Mouse (Mus musculus) hindbrain, embryonic 11.5 days (tissue): Measurements from ENCODE around the gene B3gnt2. TPM values are rescaled to one million over a fixed set of nuclear protein-coding genes. Genes with fewer than 3 reads are reported as not detected.
"Not testable (repeated sequence)": the region's sequence is repeated elsewhere in the genome, so short reads cannot be mapped to it uniquely, and the experiment has no call there.

Source experiments
- ATAC-seq: fragments of 200-750 bp; cut with Nextera tagmentation; 2 replicates; pipeline ENCODE4 v1.8.0; 2017; ENCODE audit warnings: mild to moderate bottlenecking, moderate TSS enrichment, moderate library complexity; ENCODE audit not compliant: low FRiP score
- DNase-seq: peaks from one replicate; pipeline ENCODE4 v3.0.0-alpha.2; 2015; ENCODE audit warnings: low spot score
- H3K27ac ChIP-seq: fragments of 300-500 bp; sonication (generic); 2 replicates; pipeline ENCODE4 v1.5.1; 2014; ENCODE audit warnings: mild to moderate bottlenecking, low read depth, low read length
- H3K27me3 ChIP-seq: fragments of 300-500 bp; sonication (generic); 2 replicates; pipeline ENCODE4 v1.6.1; 2014; ENCODE audit warnings: mild to moderate bottlenecking, low read length, moderate library complexity, mixed read lengths; ENCODE audit not compliant: control insufficient read depth, insufficient read depth
- H3K36me3 ChIP-seq: fragments of 300-500 bp; sonication (generic); 2 replicates; pipeline ENCODE4 v1.6.1; 2014; ENCODE audit warnings: mild to moderate bottlenecking, low read length, moderate library complexity, mixed read lengths; ENCODE audit not compliant: control insufficient read depth, insufficient read depth
- H3K4me1 ChIP-seq: fragments of 300-500 bp; sonication (generic); replicated peaks from 2 replicates; pipeline ENCODE4 v1.6.1; 2014; ENCODE audit warnings: low read length, mixed read lengths; ENCODE audit not compliant: control insufficient read depth, insufficient read depth
- H3K4me2 ChIP-seq: fragments of 300-500 bp; sonication (generic); replicated peaks from 2 replicates; pipeline ENCODE4 v1.6.1; 2014; ENCODE audit warnings: mild to moderate bottlenecking, low read depth, low read length
- H3K4me3 ChIP-seq: fragments of 300-500 bp; sonication (generic); 2 replicates; pipeline ENCODE4 v1.5.1; 2014; ENCODE audit warnings: low read depth, low read length
- H3K9ac ChIP-seq: fragments of 300-500 bp; sonication (generic); 2 replicates; pipeline ENCODE4 v1.6.1; 2014; ENCODE audit warnings: low read depth, low read length
- H3K9me3 ChIP-seq: fragments of 300-500 bp; sonication (generic); 2 replicates; pipeline ENCODE4 v1.6.1; 2016; ENCODE audit warnings: low read length; ENCODE audit not compliant: control insufficient read depth
- WGBS: fragments of 180-500 bp; shearing (Covaris S2); extraction: QIAGEN DNeasy Blood & Tissue Kit; methylation state at CpG from one replicate; pipeline ENCODE4 v1.1.7; 2014; 5-methylcytosine and 5-hydroxymethylcytosine counted together
- polyA plus RNA-seq: library from polyadenylated mRNA; unstranded; fragments of >200 nt; fragmentation: Nextera tagmentation; extraction: Ambion mirVana; gene quantifications from 2 replicates; pipeline ENCODE4 v1.2.1, GENCODE M21; 2014

B3gnt2 gene
- polyA plus RNA-seq, 1 experiment from 2014 or later = 1.7 TPM

DNA sequence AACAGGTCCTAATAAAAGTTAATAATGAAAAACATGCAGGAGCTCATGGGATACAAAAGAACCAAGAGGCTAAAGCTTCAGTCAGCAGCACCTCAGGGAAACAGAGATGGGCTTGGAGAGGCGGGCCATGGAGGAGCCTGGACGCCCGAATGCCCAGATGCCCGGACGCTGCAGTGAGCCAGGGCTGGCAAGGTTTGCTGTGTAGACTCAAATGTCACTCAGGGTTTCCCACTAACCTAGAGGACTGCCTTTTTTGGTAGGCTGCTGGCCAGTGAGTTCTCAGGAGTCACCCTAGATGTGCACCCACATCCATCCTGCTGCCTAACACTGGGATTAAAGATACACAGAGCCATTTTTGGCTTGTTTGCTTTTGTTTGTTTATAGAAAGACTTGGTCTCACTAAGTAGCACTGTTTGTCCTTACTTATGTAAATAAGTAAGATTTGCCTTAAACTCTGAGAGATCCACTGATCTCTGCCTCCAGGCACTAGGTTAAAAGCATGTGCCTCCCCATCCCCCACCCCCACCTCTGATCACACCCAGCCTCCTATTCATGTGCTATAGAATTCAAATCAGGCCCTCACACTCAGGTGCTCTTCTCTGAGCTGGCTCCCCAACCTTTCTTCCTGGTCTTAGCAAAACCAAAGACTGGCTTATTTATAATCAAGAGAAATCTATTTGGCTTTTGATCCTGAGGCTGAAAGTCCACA lies 117.0 kb downstream of the B3gnt2 start:
- DNase-seq (no peak), ATAC-seq (no peak)
- H3K36me3 ChIP-seq = no peaks in the 10 kb centered on the region
- no peak overlapping the region for H3K4me2 ChIP-seq
- H3K4me3 ChIP-seq = no peak overlapping the region
- no peaks in the 10 kb centered on the region for H3K9me3 ChIP-seq
- no peaks in the 10 kb centered on the region for H3K4me1 ChIP-seq
- H3K9ac ChIP-seq = no peak overlapping the region
- no peaks in the 10 kb centered on the region; the same call in 1 of the 2 replicates for H3K27me3 ChIP-seq
- H3K27ac ChIP-seq = no peak overlapping the region
- WGBS = 83% methylated on average over 5 of the region's 5 CpGs

DNA sequence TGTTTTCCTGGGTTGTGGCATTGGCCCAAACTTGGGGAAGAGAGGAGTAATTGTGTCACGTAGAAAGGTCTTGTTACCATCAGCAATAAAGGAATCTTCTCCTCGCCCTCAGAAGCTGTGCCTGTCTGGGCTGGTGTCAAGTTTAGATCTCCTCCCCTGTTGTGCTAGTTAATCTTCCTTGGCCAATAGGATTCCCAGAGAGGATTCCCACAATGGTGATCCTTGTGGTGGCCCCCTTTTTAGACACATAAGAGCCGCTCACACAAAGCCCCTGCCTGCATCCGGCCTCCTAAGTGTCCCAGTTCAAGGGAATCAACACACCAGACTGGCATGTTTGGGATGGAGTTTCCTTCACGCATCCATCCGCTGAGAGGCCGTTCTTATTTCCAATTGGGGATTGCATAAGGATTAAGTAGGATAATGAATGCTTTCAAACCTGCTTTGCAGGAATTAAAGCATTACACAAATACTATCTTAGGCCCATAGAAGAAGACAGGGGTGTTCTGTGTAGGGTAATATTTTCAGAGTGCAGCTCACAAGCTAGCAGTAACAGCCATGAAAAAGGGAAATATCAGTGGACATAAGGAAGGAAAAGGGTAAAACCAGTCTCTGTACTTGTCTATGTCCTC lies 118.6 kb downstream of the B3gnt2 start:
- Histone ChIP-seq H3K9me3 (no peaks in the 10 kb centered on the region), H3K4me2 (no peak overlapping the region), H3K9ac (no peak overlapping the region), H3K4me1 (no peaks in the 10 kb centered on the region), H3K27me3 (no peaks in the 10 kb centered on the region), H3K4me3 (no peak overlapping the region), H3K36me3 (no peaks in the 10 kb centered on the region), H3K27ac (no peak overlapping the region)
- 51% methylated on average over 7 of the region's 7 CpGs for WGBS
- ATAC-seq (no peak), DNase-seq (no peak)

DNA sequence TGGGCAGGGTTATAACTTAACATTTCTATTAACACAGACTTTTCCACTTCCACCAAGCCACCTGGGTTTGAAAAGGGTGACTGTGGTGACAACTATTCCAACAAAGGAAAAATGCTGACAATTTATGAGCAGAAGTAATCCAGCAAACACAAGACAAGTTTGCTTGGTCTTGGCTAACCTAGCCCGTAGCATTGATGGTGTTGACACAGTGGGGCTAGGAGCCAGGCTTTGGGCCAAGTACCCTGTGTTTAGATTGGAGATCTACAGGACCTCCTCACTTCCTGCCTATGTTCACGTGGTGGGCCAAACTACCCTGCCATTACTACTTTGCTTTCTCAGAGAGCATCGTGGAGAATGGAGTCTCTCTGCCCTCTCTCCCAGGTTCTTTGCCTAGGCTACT lies 119.3 kb downstream of the B3gnt2 start:
- Histone ChIP-seq H3K9me3 (no peaks in the 10 kb centered on the region), H3K9ac (no peak overlapping the region), H3K4me3 (no peak overlapping the region), H3K27ac (no peak overlapping the region), H3K36me3 (no peaks in the 10 kb centered on the region), H3K4me2 (no peak overlapping the region), H3K27me3 (no peaks in the 10 kb centered on the region), H3K4me1 (no peaks in the 10 kb centered on the region)
- ATAC-seq = no peak
- WGBS = 77% methylated on average over 3 of the region's 3 CpGs
- no peak for DNase-seq

DNA sequence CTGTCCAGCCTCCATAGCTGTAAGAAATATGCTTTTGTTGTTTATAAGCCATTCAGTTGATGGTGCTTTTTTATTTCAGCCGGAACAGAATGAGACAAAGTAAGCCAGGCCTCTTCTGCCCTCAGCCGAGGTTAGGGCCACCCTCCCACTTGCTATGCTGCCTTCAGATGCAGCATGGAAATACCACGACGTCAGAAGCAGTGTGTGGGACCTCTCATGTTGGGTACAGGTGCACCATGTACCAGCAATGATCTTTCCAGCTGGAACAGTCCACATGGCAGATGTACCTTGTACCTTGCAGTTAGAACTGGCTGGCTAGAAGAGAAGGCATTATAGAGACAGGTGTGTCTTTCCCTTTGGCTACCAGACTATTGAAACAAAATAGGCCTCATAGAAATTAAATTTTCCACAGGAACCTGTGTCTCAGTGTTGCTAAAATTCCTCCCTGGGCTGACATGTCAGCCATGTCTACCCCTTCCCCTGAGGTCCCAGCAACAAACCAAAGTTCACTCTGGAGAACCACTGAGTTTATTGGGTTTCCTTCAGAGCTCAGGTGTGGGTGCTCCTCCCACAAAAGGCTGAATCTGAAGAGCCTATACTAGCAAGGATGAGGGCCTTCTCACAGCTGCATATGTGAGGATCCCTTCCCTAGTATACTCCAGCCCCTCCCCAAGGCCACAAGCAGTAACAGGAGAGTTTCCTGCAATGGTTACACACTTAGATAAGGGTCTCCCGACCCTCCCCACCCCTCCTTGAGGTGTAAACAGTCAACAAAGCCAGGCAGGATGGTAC lies 121.1 kb downstream of the B3gnt2 start:
- H3K9me3 ChIP-seq = no peaks in the 10 kb centered on the region
- 79% methylated on average over 5 of the region's 5 CpGs for WGBS
- ATAC-seq (no peak), DNase-seq (no peak)
- H3K27ac ChIP-seq = no peak overlapping the region
- H3K9ac ChIP-seq = no peak overlapping the region
- no peaks in the 10 kb centered on the region for H3K4me1 ChIP-seq
- no peak overlapping the region for H3K4me3 ChIP-seq
- no peaks in the 10 kb centered on the region for H3K27me3 ChIP-seq
- H3K4me2 ChIP-seq = no peak overlapping the region
- H3K36me3 ChIP-seq = no peaks in the 10 kb centered on the region

DNA sequence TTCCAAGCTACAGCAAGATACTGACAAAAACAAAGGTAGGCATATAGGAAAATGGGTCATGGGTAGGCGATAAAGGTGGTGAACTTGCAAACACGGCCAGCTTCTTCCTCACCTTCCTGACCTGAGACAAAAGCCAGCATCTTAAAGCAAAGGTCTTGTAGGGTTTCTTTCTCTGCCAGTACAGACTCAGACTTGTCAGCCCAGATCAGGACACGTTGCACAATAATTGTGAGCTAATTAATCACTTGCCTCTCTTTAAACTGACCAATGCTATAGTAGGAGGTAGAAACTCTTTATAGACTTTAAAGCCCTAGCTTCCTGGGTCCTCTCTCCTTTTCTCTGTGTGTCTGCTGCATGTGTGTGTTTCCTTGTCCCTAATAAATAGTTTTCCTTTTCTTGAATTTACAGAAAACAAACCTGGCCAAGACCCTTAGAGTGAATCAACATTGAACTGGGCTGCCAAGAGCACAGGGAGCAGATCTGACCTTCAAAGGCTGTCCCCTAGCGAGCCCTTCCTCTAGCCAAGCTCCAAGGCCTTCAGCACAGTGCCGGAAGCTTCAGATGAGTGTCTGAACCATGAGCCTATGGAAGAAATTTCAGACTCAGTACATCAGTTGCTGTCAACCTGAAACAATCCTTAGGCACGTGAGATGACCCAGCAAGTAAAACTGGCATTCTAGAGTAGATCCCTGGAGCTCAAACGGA lies 124.1 kb downstream of the B3gnt2 start:
- Histone ChIP-seq H3K36me3 (no peaks in the 10 kb centered on the region), H3K27me3 (no peaks in the 10 kb centered on the region), H3K4me3 (no peak overlapping the region), H3K4me1 (no peaks in the 10 kb centered on the region), H3K27ac (no peak overlapping the region), H3K9ac (no peak overlapping the region), H3K4me2 (no peak overlapping the region), H3K9me3 (no peaks in the 10 kb centered on the region)
- ATAC-seq (no peak), DNase-seq (no peak)
- WGBS = 85% methylated on average over 7 of the region's 7 CpGs

DNA sequence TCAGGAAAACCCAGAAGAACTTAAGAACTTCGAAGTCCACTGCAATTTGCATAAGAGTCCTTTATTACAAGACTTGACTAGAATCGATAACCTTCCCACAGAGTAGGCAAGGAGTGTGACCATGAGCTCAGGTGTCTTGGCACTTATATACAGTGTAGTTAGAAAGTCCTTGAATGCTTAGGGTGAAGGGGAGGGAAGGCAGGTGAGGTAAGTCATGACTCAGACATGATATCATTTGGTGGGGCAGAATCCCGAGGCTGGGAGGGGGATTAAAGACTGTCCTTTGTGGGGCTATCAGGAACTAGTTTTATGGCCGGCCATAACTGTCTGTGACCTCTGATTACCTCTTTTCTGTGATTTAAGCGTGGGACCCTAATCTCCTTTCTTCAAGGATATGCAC lies 125.6 kb downstream of the B3gnt2 start:
- not testable (repeated sequence) for H3K36me3 ChIP-seq, H3K4me1 ChIP-seq, DNase-seq, H3K4me3 ChIP-seq, ATAC-seq, H3K9ac ChIP-seq, H3K9me3 ChIP-seq, H3K4me2 ChIP-seq, H3K27me3 ChIP-seq, H3K27ac ChIP-seq
- 82% methylated on average over 5 of the region's 5 CpGs for WGBS

DNA sequence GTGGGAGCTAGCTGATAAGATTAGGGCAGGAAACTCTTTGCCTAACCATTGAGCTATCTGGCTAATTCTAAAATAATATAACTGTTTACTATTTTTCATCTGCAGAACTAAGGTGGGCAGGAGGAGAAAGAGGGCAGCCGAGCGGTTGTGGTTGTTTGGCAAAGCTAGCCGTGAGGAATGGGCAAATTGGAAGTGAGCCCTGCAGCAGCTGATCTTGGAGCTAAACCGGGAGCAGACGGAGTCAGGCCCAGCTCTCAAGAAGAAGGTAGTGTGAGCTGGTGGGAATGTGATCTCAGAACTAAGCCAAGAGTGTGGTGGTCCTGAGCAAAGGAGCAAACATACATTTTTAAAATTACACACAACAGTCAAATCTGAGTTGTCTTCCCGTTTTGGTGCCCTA lies 126.8 kb downstream of the B3gnt2 start:
- no peak overlapping the region for H3K4me3 ChIP-seq
- no peak overlapping the region for H3K27ac ChIP-seq
- no peaks in the 10 kb centered on the region for H3K9me3 ChIP-seq
- H3K9ac ChIP-seq = no peak overlapping the region
- H3K4me2 ChIP-seq = no peak overlapping the region
- ATAC-seq (no peak), DNase-seq (no peak)
- no peaks in the 10 kb centered on the region for H3K27me3 ChIP-seq
- no peaks in the 10 kb centered on the region for H3K4me1 ChIP-seq
- no peaks in the 10 kb centered on the region for H3K36me3 ChIP-seq
- WGBS = 95% methylated on average over 6 of the region's 6 CpGs

DNA sequence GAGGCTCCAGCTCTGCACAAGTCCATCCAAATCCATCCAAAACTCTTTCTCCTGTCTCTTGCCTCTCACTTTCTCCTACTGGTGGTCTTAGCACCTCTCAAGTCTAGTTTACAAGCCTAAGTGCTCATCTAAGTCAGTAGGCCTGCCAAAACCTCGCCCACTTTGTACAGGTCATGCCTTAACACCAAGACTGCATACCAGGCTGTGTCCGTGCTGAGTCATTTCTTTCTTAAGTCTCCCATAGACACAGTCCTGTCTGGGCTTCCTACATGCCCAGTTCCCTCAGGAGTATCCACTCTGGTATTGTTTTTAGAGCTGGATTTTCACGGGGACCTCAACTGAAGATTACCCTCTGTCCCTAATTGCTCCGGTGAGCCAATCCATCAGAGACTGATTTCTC lies 127.9 kb downstream of the B3gnt2 start:
- no peaks in the 10 kb centered on the region for H3K27me3 ChIP-seq
- no peaks in the 10 kb centered on the region for H3K4me1 ChIP-seq
- ATAC-seq (no peak), DNase-seq (no peak)
- H3K9ac ChIP-seq = no peak overlapping the region
- no peak overlapping the region for H3K27ac ChIP-seq
- WGBS = 88% methylated on average over 4 of the region's 4 CpGs
- no peak overlapping the region for H3K4me2 ChIP-seq
- no peaks in the 10 kb centered on the region for H3K36me3 ChIP-seq
- H3K4me3 ChIP-seq = no peak overlapping the region
- H3K9me3 ChIP-seq = no peaks in the 10 kb centered on the region
